Mouse (Mus musculus): ENCODE measurements around the gene Gm4894.

DNA sequence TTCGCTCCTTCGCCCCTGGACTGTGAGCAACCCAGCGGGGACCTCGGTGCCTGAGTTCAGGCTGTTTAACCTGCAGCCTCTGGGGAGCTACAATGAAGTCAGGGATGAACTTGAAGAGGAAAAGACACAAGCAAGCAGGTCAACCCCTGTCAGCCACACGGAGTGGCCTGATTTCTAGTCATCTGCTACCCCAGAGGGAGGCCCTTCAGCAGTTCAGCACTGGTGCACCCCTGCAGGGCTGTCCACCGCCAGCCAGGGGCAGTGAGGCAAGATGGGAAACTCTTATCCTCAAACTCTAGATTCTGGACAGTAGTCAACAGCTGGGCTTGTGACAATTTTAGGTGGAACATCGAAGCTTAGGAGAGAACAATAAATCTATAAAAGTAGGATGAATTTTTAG is 18.6 kb downstream of the Gm4894 start:
- no peak for TF ChIP-seq POLR2A (IDR thresholded peaks at IDR 0.05; ENCODE audit: insufficient read depth, low read depth, low read length)
- no peak for TF ChIP-seq CTCF (IDR thresholded peaks at IDR 0.05; ENCODE audit: insufficient read depth, low read depth, low read length)
